Mouse (Mus musculus) kidney, embryonic 16.5 days (tissue): ENCODE data around the gene Acot13. TPM values are rescaled to one million over a fixed set of nuclear protein-coding genes. Genes with fewer than 3 reads are reported as not detected.

Experiments used
- polyA plus RNA-seq: library from polyadenylated mRNA; unstranded; fragments of >200 nt; fragmentation: Nextera tagmentation; extraction: Ambion mirVana; gene quantifications from 2 replicates; pipeline ENCODE4 v1.2.1, GENCODE M21; 2015

The Acot13 gene
- polyA plus RNA-seq, 1 experiment from 2014 or later, result 121 TPM

Other genes with a start within 250 kb of the Acot13 start
- 2.1 and 2.7 TPM in 2 replicates for gene Ripor2, start 249.4 kb downstream of the Acot13 start, polyA plus RNA-seq
- not detected in 2 replicates for gene Armh2, start 90.3 kb downstream of the Acot13 start, polyA plus RNA-seq
- gene Gmnn, start 69.6 kb downstream of the Acot13 start, polyA plus RNA-seq, result 103 and 104 TPM in 2 replicates
- gene BC005537, start 29.9 kb downstream of the Acot13 start, polyA plus RNA-seq, result 14.2 and 17.1 TPM in 2 replicates
- 62.1 and 62.5 TPM in 2 replicates for gene Tdp2, start 139 bp upstream of the Acot13 start, polyA plus RNA-seq
- 0.76 and 1.4 TPM in 2 replicates for gene D130043K22Rik, start 13.6 kb upstream of the Acot13 start, polyA plus RNA-seq
- 8.0 and 8.3 TPM in 2 replicates for gene Aldh5a1, start 106.1 kb upstream of the Acot13 start, polyA plus RNA-seq
- gene Gpld1, start 111.6 kb upstream of the Acot13 start, polyA plus RNA-seq, result 0.92 and 1.1 TPM in 2 replicates
- gene Mrs2, start 188.8 kb upstream of the Acot13 start, polyA plus RNA-seq, result 18.2 and 19.6 TPM in 2 replicates
- gene Dcdc2a, start 224.5 kb upstream of the Acot13 start, polyA plus RNA-seq, result 57.6 and 64.0 TPM in 2 replicates